Mouse (Mus musculus): ENCODE results near the gene Add3. TPM values are rescaled to one million over a fixed set of nuclear protein-coding genes. Genes with fewer than 3 reads are reported as not detected.

Gene Add3
- polyA plus RNA-seq, 1 experiment, result not detected

DNA sequence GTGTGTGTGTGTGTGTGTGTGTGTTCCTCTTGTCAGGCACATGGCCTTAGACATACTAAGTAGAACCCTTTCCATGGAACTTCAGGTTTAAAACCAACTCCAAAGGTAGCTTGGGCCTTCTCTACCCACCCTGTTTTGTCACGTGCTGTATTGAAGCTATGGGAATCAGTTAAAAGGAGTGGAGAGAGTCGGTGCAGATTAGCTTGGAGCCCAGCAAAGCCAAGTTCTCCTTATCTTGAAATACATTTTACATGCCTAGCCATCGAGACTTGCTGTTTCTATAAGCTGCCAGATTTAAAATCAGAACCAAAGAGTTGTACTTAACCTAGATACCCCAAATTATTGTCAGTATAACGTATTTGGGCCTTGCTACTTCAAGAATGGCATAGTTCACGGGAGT lies 44.7 kb downstream of the Add3 start:
- Histone ChIP-seq H3K4me1 (ENCODE audit: control insufficient read depth, insufficient read depth, low read length) (peaks cover 16% of the 10 kb centered on the region), H3K27ac (ENCODE audit: insufficient read depth, low read depth, low read length) (no peak overlapping the region), H3K4me3 (ENCODE audit: insufficient read depth, low read depth, low read length) (no peak overlapping the region)
- TF ChIP-seq CTCF (IDR thresholded peaks at IDR 0.05; ENCODE audit: insufficient read depth, low read depth, low read length) (no peak), POLR2A (IDR thresholded peaks at IDR 0.05; ENCODE audit: insufficient read depth, low read depth, low read length) (no peak)
- 84% methylated on average over 5 of the region's 5 CpGs for WGBS

DNA sequence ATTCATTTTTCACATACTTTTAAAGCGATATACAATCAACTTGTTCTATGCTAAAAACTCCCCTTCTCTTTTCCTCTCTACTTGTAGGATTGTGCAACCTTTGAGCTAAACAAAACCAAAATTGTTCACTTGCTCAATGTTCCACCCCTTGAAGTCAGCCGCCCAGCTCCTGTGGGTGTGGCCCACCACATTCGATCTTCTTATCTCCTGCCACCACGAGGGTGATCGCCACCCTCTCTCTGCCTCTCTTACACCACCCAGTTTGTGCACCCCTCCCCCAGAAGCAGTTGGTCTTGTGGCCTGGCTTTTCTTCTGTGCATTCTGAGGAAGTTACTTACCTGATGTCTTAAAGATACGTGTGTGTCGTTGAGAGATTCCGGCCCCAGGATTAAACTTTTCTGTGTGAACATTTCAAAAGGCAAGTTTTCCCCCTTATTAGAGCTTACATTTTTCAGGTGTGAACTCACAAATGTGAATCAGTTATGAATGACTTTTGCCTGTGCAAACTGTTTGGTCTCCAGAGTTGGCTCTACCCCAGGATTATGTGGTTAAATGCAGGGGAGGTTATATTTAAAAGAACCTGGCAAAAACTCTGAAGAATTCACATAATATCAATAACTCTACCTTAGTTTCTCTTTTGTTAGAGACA lies 45.4 kb downstream of the Add3 start:
- WGBS, result 62% methylated on average over 8 of the region's 8 CpGs
- no peak for TF ChIP-seq POLR2A (IDR thresholded peaks at IDR 0.05; ENCODE audit: insufficient read depth, low read depth, low read length)
- TF ChIP-seq CTCF (IDR thresholded peaks at IDR 0.05; ENCODE audit: insufficient read depth, low read depth, low read length), result no peak

DNA sequence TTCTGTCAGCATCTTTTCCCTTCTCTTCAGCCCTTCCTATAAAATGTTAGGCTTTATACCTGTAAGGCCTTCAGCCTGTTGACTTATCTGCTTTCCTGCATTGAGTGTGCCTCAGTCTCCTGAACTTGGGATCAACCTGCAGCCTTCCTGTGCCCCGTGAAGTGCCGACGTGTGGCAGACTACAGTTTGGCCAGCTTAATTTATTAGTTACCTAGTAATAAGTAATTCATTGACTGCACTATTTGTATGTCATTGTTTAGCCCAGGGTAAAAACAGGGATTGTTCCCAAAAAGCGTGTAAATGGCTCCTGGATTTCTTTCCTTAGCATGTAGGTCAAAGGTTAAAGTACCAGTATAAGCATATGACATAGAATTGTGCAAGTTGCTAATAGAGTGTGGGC lies 46.2 kb downstream of the Add3 start:
- Histone ChIP-seq H3K4me3 (ENCODE audit: insufficient read depth, low read depth, low read length) (no peak overlapping the region), H3K27ac (ENCODE audit: insufficient read depth, low read depth, low read length) (no peak overlapping the region), H3K4me1 (ENCODE audit: control insufficient read depth, insufficient read depth, low read length) (peaks cover 8% of the 10 kb centered on the region)
- 76% methylated on average over 4 of the region's 4 CpGs for WGBS
- TF ChIP-seq CTCF (IDR thresholded peaks at IDR 0.05; ENCODE audit: insufficient read depth, low read depth, low read length) (no peak), POLR2A (IDR thresholded peaks at IDR 0.05; ENCODE audit: insufficient read depth, low read depth, low read length) (no peak)

More for the DNA sequence above, 45.4 kb downstream of the Add3 start:
- peaks cover 12% of the 10 kb centered on the region for H3K4me1 ChIP-seq (ENCODE audit: control insufficient read depth, insufficient read depth, low read length)
- no peak overlapping the region for H3K27ac ChIP-seq (ENCODE audit: insufficient read depth, low read depth, low read length)
- no peak overlapping the region for H3K4me3 ChIP-seq (ENCODE audit: insufficient read depth, low read depth, low read length)

DNA sequence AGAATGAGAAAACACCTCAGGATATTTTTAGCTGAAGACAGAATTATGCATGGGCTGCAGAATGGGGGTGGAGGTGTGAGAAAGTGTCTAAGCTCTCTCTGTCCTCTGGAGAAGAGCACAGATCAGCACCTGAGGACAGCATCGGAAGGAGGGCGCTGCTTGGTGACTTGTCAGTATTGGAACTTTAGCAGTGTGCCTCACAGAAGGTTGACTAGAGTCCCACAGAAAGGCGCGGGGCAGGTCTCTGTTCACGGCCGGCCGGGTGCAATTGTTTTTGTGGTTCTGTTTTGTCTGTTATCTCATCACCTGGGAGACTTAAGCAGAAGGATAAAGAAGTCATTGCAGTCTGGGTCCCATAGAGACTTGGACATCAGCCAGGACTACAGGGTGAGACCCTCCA lies 47.3 kb downstream of the Add3 start:
- WGBS, result 78% methylated on average over 7 of the region's 7 CpGs
- Histone ChIP-seq H3K4me1 (ENCODE audit: control insufficient read depth, insufficient read depth, low read length) (peaks cover 7% of the 10 kb centered on the region), H3K27ac (ENCODE audit: insufficient read depth, low read depth, low read length) (no peak overlapping the region), H3K4me3 (ENCODE audit: insufficient read depth, low read depth, low read length) (no peak overlapping the region)
- TF ChIP-seq POLR2A (IDR thresholded peaks at IDR 0.05; ENCODE audit: insufficient read depth, low read depth, low read length), result no peak
- no peak for TF ChIP-seq CTCF (IDR thresholded peaks at IDR 0.05; ENCODE audit: insufficient read depth, low read depth, low read length)

DNA sequence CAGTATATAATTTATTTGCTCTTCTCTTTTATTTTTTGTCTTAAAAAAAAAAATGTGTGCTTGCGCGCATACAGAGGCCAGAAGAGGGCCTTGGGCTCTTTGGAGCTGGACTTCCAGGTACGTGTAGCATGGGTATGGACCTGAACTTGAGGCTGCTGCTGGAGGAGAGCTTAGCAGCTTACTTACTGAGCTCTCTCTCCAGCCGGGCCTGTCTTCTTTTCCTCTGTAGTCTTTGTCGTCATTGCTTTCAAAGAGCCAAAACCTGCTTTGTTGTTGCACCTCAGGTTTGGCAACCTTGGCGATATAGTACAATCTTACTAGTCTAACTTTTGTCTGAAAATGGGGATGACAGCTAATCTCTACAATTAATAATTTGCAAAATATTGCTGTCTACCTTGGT lies 47.9 kb downstream of the Add3 start:
- no peak for TF ChIP-seq POLR2A (IDR thresholded peaks at IDR 0.05; ENCODE audit: insufficient read depth, low read depth, low read length)
- no peak for TF ChIP-seq CTCF (IDR thresholded peaks at IDR 0.05; ENCODE audit: insufficient read depth, low read depth, low read length)
- Histone ChIP-seq H3K4me1 (ENCODE audit: control insufficient read depth, insufficient read depth, low read length) (peaks cover 7% of the 10 kb centered on the region), H3K27ac (ENCODE audit: insufficient read depth, low read depth, low read length) (no peak overlapping the region), H3K4me3 (ENCODE audit: insufficient read depth, low read depth, low read length) (no peak overlapping the region)
- WGBS, result 82% methylated on average over 6 of the region's 6 CpGs

DNA sequence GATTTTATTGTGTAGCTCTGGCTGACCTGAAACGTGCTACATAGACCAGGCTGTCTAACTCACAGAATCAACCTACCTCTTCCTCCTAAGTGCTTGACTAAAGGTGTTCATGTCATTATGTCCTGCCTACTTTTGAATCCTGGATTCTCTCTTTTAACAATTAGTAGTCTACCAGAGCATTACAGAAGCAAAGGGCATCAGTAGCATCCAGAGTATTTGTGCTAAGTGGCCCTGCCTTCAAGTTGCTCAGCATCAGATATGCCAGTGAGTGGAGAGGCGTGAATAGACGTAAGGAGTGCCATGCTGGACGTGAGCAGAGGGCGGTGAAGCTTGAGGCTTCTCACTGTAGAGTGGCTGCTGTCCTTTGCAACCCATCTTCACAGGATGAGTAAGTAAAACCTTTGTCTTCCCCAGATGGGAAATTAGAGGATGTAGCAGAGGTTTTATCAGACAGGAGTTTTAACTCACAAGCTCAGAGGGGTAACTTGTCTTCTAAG lies 48.5 kb downstream of the Add3 start:
- no peak for TF ChIP-seq POLR2A (IDR thresholded peaks at IDR 0.05; ENCODE audit: insufficient read depth, low read depth, low read length)
- TF ChIP-seq CTCF (IDR thresholded peaks at IDR 0.05; ENCODE audit: insufficient read depth, low read depth, low read length), result no peak
- Histone ChIP-seq H3K4me1 (ENCODE audit: control insufficient read depth, insufficient read depth, low read length) (peaks cover 7% of the 10 kb centered on the region), H3K4me3 (ENCODE audit: insufficient read depth, low read depth, low read length) (no peak overlapping the region), H3K27ac (ENCODE audit: insufficient read depth, low read depth, low read length) (no peak overlapping the region)
- WGBS, result 88% methylated on average over 5 of the region's 5 CpGs

DNA sequence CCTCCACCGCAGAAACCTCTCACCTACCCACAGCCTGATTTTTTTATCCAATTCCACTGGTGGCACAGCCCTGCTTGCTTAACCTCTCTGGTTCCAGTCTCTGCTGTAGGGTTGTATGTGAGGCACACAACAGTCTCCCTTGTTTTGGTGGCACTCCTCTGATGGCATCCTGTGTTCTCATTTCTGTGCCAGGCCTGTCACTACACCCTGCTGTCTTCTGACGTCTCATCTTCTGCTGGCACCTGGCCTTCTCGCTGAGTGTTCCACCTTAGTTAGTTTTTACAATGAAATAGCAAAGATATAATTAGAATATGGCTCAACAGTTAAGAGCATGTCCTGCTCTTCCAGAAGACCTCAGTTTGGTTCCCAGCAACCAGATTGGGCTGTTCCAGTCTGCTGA lies 49.5 kb downstream of the Add3 start:
- WGBS, result 78% methylated on average over 3 of the region's 3 CpGs
- TF ChIP-seq CTCF (IDR thresholded peaks at IDR 0.05; ENCODE audit: insufficient read depth, low read depth, low read length), result no peak
- no peak overlapping the region for H3K27ac ChIP-seq (ENCODE audit: insufficient read depth, low read depth, low read length)

DNA sequence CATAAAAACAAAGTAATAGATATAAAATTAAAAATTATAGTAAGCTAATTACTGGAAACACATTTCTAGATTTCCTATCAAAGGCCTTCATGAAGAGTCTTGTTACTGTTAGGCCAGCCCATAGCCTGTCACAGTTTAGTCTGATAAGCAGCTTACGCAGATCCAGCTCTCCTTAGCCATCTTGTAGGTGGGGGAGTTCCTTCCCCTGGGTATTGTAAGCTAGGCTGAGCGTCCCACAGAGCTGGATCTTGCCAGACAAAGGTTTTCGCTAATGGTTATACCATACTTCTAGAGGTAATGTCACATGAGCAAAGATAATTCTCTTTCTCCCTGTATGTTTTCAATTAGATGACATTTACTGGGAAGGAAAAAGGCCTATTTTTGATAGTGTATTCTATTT lies 50.0 kb downstream of the Add3 start:
- peaks cover 6% of the 10 kb centered on the region for H3K4me1 ChIP-seq (ENCODE audit: control insufficient read depth, insufficient read depth, low read length)
- no peak overlapping the region for H3K4me3 ChIP-seq (ENCODE audit: insufficient read depth, low read depth, low read length)
- H3K27ac ChIP-seq (ENCODE audit: insufficient read depth, low read depth, low read length), result no peak overlapping the region
- TF ChIP-seq CTCF (IDR thresholded peaks at IDR 0.05; ENCODE audit: insufficient read depth, low read depth, low read length), result no peak
- TF ChIP-seq POLR2A (IDR thresholded peaks at IDR 0.05; ENCODE audit: insufficient read depth, low read depth, low read length), result no peak
- 72% methylated on average over 3 of the region's 3 CpGs for WGBS

More for the DNA sequence above, 49.5 kb downstream of the Add3 start:
- Histone ChIP-seq H3K4me1 (ENCODE audit: control insufficient read depth, insufficient read depth, low read length) (peaks cover 6% of the 10 kb centered on the region), H3K4me3 (ENCODE audit: insufficient read depth, low read depth, low read length) (no peak overlapping the region)

DNA sequence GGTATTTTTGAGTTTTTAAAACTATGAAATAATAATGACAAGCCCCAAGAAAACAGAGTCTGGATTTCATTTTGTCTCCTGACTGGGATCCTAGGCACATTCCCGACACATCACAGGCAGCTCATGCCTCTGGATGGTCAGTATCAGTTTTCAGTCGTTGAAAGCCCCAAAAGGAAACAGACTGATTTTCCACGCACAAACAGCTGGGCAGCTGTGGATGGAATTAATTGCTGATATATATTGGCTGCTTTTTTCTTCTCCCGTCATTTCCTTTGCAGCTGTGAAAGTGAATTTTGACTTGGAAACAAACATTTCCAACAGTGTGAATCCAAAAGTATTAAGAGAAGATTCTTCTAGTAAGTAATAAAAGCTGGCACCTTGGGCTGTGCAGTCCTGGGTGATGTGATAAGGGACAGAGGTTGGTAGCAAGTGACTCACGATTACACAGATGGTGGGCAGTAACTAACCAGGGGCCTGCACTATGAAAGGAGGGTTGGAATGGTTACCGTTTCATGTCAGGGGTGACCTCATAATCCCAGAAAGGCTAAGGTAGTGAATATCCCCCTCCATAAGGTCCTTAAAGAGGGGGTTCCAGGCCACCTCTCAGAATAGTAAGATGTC lies 51.7 kb downstream of the Add3 start:
- TF ChIP-seq CTCF (IDR thresholded peaks at IDR 0.05; ENCODE audit: insufficient read depth, low read depth, low read length) (no peak), POLR2A (IDR thresholded peaks at IDR 0.05; ENCODE audit: insufficient read depth, low read depth, low read length) (no peak)
- Histone ChIP-seq H3K4me1 (ENCODE audit: control insufficient read depth, insufficient read depth, low read length) (peaks cover 6% of the 10 kb centered on the region), H3K4me3 (ENCODE audit: insufficient read depth, low read depth, low read length) (no peak overlapping the region), H3K27ac (ENCODE audit: insufficient read depth, low read depth, low read length) (no peak overlapping the region)
- 70% methylated on average over 6 of the region's 6 CpGs for WGBS

Measured in olfactory bulb, adult 2 months (tissue).